Mouse (Mus musculus) gonadal fat pad, adult 2 months (tissue): ENCODE measurements around the gene Ankrd65. TPM values are rescaled to one million over a fixed set of nuclear protein-coding genes. Genes with fewer than 3 reads are reported as not detected.
A peak's percentile ranks its signal among the peaks of the same experiment; 100 is the strongest.
"Not testable (repeated sequence)": the region's sequence is repeated elsewhere in the genome, so short reads cannot be mapped to it uniquely, and the experiment has no call there.

Source experiments
- DNase-seq: peaks from one replicate; pipeline ENCODE4 v3.0.0-alpha.2; 2012; ENCODE audit warnings: low read depth
- polyA plus RNA-seq: library from polyadenylated mRNA; depleted of rRNA; stranded (reverse); fragments of >200 nt; gene quantifications from 2 replicates; pipeline ENCODE4 v1.2.3, GENCODE M21; 2012

Ankrd65 gene
- polyA plus RNA-seq, 1 experiment: 1.9 TPM

- DNase-seq: no peak
Measured at GRCm38 (mm10) chr4:155774971-155775740, 15.1 kb upstream of the Ankrd65 start.

GRCm38 (mm10) chr4:155775855-155776254 is 14.4 kb upstream of the Ankrd65 start:
- DNase-seq: no peak

GRCm38 (mm10) chr4:155776704-155777335 is 13.4 kb upstream of the Ankrd65 start:
- no peak for DNase-seq

GRCm38 (mm10) chr4:155777816-155778215 is 12.4 kb upstream of the Ankrd65 start:
- no peak for DNase-seq

- DNase-seq: no peak
Measured at GRCm38 (mm10) chr4:155779498-155779897, 10.7 kb upstream of the Ankrd65 start.

GRCm38 (mm10) chr4:155780895-155781294 is 9.3 kb upstream of the Ankrd65 start:
- DNase-seq: no peak

- no peak for DNase-seq
Measured at GRCm38 (mm10) chr4:155783486-155784080, 6.7 kb upstream of the Ankrd65 start.

- DNase-seq: no peak
Measured at GRCm38 (mm10) chr4:155784081-155784701, 6.0 kb upstream of the Ankrd65 start.

GRCm38 (mm10) chr4:155785246-155785645 is 5.0 kb upstream of the Ankrd65 start:
- no peak for DNase-seq

- DNase-seq: no peak
Measured at GRCm38 (mm10) chr4:155785819-155786218, 4.4 kb upstream of the Ankrd65 start, which contains the start of gene Tmem88b. Gene Tmem88b, minus strand, starts transcription at chr4:155785874.

GRCm38 (mm10) chr4:155788300-155788699 is 1.9 kb upstream of the Ankrd65 start:
- no peak for DNase-seq

GRCm38 (mm10) chr4:155788833-155789232 is 1.4 kb upstream of the Ankrd65 start:
- DNase-seq: not testable (repeated sequence)

- DNase-seq: peak; percentile 66
Measured at GRCm38 (mm10) chr4:155790650-155791161, 467 bp downstream of the Ankrd65 start.

GRCm38 (mm10) chr4:155791240-155791933 is 1.1 kb downstream of the Ankrd65 start:
- no peak for DNase-seq

GRCm38 (mm10) chr4:155793730-155794129 is 3.5 kb downstream of the Ankrd65 start:
- no peak for DNase-seq

- DNase-seq: no peak
Measured at GRCm38 (mm10) chr4:155802075-155802474, 11.8 kb downstream of the Ankrd65 start.

GRCm38 (mm10) chr4:155802741-155803339 is 12.6 kb downstream of the Ankrd65 start, which contains the start of gene Mrpl20:
Gene Mrpl20, plus strand, starts transcription at chr4:155802878.
- no peak for DNase-seq

GRCm38 (mm10) chr4:155803340-155804041 is 13.3 kb downstream of the Ankrd65 start:
- DNase-seq: no peak

- DNase-seq: no peak
Measured at GRCm38 (mm10) chr4:155807841-155808240, 17.6 kb downstream of the Ankrd65 start.

GRCm38 (mm10) chr4:155811929-155812664 is 21.9 kb downstream of the Ankrd65 start, which contains the start of gene Ccnl2:
Gene Ccnl2, plus strand, starts transcription at chr4:155812489.
- peak; percentile 49 for DNase-seq
